Mouse (Mus musculus) kidney, postnatal 25 days (tissue): ENCODE results near the gene Gys1.

ENCODE experiments used
- DNase-seq, 2 experiments: peaks; one replicate each; pipeline ENCODE4 v3.0.0; 2021; ENCODE audit warnings: mixed read lengths in 2 of 2

The Gys1 gene

DNA sequence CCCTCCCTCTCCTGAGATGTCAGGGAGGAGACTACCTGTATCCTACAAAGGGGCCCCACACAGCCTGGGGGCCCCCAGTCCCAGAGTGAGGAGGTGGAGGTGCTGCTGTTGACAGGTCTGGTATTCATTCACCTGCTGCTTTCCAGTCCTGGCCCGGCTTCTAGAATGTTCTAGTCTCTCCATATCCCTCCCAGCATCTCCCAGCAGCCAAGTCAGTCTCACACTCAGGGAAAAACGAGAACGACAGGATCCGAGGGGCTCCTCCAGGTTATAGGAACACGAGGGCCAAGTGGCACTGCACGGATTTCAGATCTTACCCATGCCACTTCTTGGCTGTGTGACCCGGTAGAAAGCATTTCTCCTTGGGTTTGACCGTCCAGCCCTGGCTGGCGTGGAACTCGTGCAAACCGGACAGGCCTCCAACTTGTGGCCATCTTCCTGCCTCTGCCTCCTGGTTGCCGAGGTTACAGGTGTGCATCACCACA lies 19.9 kb upstream of the Gys1 start:
- no peak for DNase-seq

- no peak for DNase-seq
Observed at GRCm38 (mm10) chr7:45415636-45416035, 19.0 kb upstream of the Gys1 start.

GRCm38 (mm10) chr7:45417962-45418492 lies 16.6 kb upstream of the Gys1 start:
- DNase-seq = no peak

DNA sequence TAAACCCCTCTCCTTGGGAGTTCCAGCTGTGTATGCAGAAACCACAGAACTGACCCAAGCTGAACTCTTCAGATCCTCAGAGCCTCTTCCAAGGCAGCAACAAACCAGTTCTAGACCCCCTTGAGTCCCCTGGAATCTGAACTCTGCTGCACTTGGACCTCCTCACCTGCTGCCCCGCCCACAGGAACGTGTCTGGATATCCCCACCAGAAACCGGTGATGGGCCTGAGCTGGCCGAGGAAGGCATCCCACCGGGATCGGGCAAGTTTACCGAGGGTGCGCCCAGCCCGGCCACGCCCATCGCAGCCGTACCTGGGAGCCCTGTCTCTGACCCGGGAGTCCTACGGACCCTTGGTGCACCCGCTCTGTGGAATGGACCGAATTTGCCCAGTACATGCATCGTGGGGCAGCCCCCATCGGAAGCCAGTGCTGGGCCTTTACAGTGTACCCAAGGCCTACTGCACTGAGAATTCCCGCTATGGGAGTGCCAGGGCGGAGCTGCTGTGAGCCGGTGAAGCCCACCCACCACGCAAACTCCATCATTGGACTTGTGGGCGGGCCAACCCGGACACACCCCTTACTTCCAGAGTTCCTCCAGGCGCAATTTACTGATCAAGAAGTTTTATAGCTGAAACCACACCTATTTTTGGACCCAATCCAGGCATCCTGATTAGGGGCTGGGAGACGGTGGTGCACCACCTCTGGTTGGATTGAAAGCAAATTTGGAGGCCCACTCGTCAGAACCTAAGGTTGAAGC lies 14.6 kb upstream of the Gys1 start:
- no peak for DNase-seq

- DNase-seq = no peak
Observed at GRCm38 (mm10) chr7:45420615-45420919, 14.1 kb upstream of the Gys1 start, which contains the start of gene Lhb. Lhb (plus strand) TSS chr7:45420820.

DNA sequence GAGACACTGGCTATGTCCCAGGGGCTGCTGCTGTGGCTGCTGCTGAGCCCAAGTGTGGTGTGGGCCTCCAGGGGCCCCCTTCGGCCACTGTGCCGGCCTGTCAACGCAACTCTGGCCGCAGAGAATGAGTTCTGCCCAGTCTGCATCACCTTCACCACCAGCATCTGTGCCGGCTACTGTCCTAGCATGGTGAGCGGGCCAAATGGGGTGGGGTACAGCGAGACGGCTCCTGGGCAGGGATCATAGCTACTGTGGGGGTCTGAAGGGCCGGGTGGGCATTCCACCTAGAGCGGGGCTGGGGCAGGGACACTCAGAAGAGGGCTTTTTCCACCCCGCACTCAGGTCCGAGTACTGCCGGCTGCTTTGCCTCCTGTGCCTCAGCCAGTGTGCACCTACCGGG lies 13.4 kb upstream of the Gys1 start:
- DNase-seq = no peak

DNA sequence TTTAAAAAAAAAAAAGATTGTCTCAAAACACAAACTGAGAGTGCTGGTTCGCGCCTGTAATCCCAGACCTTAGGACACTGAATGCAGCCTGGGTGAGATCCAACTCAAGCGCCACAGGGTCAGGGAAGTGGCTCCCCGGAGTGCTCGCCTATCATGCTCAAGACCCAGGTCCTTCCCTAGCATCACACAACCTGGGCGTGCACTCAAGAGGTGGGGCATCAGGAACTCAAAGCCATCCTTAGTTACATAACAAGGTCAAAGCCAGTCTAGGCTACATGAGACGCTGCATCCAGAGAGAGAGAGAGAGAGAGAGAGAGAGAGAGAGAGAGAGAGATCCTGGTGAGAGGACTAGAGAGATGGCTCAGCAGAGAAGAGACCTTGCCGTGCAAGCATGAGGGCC lies 8.1 kb upstream of the Gys1 start:
- no peak for DNase-seq

- DNase-seq = no peak
Observed at GRCm38 (mm10) chr7:45433835-45434202, 825 bp upstream of the Gys1 start.

GRCm38 (mm10) chr7:45435038-45435437 lies 394 bp downstream of the Gys1 start:
- peak in 1 of 2 experiments; percentile 39 for DNase-seq

DNA sequence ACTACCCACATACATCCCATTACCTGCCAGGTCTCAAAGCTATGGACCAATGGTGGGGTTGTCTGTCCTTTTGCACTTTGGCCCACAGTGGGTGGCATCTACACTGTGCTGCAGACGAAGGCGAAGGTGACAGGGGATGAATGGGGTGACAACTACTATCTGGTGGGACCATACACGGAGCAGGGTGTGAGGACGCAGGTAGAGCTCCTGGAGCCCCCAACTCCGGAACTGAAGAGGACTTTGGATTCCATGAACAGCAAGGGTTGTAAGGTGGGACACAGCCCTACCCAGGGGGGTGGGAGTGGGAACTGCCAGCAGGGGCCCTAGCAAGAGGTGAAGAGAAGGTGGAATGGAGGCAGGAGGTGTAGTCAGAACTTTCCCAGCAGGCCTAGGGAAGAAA lies 1.8 kb downstream of the Gys1 start:
- no peak for DNase-seq

DNA sequence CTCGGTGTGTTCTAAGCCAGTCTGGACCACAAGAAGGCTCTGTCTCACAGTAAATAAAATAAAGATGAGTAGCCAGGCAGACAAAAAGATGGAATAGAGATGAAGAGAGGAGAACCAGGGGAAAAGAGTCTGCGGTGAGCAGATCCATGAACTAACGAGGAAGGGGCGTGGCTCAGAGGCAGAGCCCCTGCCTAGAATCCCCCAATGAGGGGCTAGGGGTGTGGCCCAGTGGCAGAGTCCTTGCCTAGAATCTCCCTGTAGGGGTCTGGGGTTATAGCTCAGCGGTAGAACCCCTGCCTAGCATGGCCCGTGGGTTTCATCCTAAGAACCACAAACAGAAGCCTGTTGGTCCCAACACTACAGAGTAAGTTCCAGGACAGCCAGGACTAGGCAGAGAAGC lies 2.4 kb downstream of the Gys1 start:
- no peak for DNase-seq

DNA sequence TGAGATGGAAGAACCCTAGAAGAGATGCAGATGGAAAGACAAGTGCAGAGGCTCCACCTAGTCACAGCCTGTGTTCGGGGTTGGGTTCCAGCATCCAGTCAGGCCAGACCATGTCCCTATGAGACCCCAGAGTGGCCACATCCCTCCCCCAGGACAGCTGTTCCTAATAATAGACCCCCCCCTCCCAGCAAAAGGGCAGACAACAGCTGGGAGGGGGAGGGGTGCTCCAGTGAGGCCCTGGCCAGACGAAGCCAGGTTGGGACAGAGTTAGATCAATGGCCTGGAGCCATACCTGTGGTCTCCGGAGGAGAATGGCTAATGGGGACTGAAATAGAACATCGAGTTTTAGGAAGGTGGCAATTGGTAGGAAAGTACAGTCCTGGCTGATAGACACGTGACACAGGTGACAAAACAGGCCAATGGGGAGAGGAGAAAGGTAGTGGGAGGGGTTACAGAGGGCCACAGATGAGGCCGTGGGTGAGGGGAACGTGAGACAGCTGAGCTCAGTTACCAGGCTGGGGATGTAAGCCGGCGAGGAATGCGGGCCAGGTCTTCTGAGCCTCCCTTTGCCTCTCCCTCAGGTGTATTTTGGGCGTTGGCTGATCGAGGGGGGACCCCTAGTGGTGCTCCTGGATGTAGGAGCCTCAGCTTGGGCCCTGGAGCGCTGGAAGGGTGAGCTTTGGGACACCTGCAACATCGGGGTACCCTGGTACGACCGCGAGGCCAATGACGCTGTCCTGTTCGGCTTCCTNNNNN lies 3.1 kb downstream of the Gys1 start, which contains the start of gene Ruvbl2:
Gene Ruvbl2, minus strand, starts transcription at position 576 of the 756 bp plus-strand sequence.
- peak; percentile 48 to 78 for DNase-seq

DNA sequence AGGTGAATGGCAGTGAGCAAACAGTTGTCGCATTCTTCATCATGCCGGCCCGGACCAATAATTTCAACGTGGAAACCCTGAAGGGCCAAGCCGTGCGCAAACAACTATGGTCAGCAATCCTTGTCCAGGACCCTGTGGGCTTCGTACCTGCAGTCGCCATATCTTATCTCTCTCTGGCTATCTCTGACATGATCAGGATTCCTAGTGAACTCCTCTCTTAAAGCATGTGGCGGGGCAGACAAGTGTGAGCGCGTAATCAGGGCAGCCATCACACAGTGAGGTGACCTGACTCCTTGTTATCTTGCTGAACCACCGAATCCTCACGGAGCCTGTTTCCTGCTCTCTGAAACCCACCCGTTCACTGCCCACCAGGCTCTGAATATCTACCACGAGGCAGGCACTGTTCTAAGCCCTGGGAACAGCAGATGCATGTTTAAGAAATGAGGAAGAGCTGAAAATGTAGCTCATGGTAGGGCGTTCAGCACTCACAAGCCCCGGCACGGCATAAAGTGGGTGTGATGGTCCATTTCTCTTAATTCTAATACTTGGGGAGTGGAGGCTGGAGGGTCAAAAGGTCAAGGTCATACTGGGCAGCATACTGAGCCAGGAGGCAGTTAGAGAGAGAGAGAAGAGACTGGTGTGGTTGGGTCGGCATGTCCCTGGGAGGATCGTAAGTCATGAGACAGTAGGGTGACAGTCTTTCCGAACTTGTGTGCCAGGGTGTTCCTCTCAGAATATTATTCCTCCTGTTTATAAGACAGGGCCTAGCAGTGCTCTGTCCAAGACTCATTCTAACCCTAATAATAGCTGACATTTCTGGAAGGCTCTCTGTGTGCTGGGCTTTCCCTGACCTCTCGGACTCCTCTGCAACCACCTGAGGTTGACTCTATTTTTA lies 9.1 kb downstream of the Gys1 start:
- DNase-seq = no peak

DNA sequence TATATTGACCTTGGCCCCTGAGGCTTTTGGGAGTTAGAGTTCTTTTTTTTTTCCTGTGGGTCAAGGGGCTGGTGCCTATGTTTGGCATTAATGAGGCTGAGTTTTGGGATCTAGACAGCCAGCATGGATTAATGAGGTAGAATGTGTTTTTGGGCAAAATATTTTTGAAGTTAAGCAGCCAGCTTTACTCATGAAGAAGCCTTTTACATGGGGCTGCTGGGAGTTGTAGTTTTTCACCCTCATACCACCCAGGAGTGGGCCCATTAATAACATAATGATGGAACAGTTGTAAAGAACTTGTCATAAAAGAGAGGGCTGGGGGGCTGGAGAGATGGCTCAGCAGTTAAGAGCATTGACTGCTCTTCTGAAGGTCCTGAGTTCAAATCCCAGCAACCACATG lies 11.9 kb downstream of the Gys1 start:
- no peak for DNase-seq

DNA sequence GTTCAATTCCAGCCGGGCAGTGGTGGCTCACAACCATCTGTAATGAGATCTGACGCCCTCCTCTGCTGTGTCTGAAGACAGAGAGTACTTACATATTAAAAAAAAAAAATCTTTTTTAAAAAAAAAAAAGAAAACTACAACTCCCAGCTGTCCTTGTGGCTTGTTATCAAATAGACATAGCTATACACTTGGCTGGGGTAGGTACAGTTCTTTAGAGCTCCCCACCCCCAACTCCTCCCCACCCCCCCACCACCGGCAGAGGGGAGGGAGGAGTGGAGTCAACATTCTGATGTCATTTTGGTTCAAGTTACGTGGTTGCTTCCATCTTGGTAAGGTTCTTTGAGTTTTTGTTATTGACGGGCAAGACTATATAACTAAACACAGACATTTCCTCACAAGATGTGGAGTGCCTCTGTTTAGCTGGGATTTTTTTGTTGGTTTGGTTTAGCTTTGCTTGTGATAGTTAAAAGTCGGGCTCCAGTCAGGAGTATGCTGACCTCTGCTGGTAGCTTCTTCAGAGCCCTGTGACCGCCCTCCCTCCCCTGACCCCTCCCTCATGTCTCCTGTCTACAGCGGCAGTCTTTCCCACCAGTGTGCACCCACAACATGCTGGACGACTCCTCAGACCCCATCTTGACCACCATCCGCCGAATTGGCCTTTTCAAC lies 12.8 kb downstream of the Gys1 start:
- DNase-seq = peak; percentile 47 to 57

- DNase-seq = no peak
Observed at GRCm38 (mm10) chr7:45449974-45450373, 15.3 kb downstream of the Gys1 start.

GRCm38 (mm10) chr7:45451344-45451982 lies 16.8 kb downstream of the Gys1 start:
- DNase-seq = peak; percentile 84 to 90

DNA sequence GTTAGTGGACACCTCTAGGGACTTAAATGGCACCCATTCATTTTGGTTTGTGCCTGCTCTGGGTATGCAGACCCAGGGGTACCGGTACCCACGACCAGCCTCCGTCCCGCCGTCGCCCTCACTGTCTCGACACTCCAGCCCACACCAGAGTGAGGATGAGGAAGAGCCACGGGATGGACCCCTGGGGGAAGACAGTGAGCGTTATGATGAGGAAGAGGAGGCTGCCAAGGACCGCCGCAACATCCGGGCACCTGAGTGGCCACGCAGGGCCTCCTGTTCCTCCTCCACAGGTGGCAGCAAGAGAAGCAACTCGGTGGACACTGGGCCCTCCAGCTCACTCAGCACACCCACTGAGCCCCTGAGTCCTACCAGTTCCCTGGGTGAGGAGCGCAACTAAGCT lies 20.3 kb downstream of the Gys1 start:
- no peak for DNase-seq

DNA sequence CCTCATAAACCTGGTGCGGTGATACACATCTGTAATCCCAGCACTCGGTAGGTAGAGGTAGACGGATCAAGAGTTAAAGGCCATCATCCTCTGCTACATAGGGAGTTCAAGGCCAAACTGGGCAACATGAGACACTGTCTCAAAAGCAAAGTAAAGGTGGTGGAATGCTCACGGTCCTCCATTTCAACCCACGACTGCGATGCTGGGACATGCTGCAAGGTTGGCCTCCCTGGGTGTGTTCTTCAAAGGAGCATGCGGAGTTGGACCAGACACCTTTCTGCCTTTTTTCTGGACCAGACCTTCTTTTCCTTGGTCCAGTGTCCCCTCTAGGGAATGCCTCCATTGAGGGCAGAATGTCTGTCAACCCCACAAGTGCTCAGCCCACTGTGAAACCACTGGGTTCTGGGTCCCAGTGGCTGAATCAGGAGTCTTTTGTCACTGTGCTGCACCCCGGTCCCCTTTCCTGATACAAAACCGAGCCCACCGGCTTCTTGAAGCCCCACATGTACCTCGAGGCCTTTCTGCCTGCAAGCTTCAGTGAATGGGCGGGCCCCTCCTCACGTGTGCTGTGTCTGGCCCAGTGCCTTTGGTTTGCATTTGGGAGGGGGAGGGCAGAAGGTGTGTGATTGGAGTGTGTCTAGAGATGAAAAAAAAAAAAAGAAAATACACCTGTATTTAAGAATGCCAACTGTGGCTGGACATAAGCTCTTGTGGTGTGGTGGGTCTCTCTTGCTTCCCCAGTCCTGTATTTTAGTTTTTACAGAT lies 21.5 kb downstream of the Gys1 start:
- peak in 1 of 2 experiments; percentile 62 for DNase-seq

DNA sequence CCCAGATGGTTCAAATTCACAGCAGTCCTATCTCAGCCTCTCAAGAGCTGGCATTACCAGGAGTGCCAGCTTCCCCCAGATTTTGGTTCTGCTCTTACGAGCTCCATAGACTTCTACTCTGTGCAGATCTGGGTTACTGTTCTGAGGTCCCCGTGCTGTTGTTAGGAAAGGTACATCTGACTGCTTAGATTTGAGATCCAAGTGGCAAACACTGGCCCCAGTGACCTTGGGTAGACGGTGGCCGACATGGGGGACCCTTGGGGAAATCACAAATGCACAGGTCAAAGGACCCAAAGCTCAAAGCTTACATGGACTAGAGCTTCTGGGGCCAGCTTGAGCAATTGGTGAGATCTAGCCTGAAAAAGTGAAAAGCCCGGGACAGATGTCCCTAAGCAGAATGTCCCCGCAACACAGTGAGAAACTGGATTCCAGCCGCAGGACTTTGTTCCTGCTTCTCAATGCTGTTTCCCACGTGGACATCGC lies 22.1 kb downstream of the Gys1 start:
- DNase-seq = no peak
